Mouse (Mus musculus): ENCODE results near the gene Cd2ap. TPM values are rescaled to one million over a fixed set of nuclear protein-coding genes. Genes with fewer than 3 reads are reported as not detected.

The Cd2ap gene
- polyA plus RNA-seq, 1 experiment from 2014 or later, result 37.3 TPM

DNA sequence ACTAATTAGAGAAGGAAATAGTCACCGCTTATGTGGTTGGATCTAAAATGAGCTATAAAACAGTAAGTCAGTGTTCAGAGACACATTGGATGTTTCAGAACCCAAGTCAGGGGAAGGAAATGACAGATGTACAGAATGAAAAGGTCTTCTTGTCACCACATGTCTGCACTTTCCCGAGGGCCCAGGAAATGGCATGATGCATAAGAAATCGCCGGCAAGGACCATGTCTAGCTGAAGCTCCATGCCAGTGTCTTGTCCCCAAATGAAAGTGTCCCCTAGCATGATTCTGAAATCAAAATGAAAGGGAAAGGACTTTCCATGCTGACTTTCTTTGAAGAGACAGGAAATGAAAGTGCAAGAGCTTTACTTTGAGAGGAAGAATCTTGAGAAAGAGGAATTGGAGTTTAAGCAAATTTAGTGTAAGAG is 10.8 kb upstream of the Cd2ap start:
- H3K27me3 ChIP-seq (replicated peaks), result no peaks in the 10 kb centered on the region
- H3K27ac ChIP-seq, result no peak overlapping the region
- H3K9ac ChIP-seq, result no peak overlapping the region
- H3K4me3 ChIP-seq (replicated peaks), result no peak overlapping the region
- no peak overlapping the region for H3K4me2 ChIP-seq (replicated peaks)
- 76% methylated on average over 4 of the region's 4 CpGs for WGBS
- no peaks in the 10 kb centered on the region for H3K9me3 ChIP-seq
- peaks cover 12% of the 10 kb centered on the region; the same call in 1 of the 2 replicates for H3K4me1 ChIP-seq (replicated peaks)
- H3K36me3 ChIP-seq, result no peaks in the 10 kb centered on the region
- no peak for ATAC-seq

DNA sequence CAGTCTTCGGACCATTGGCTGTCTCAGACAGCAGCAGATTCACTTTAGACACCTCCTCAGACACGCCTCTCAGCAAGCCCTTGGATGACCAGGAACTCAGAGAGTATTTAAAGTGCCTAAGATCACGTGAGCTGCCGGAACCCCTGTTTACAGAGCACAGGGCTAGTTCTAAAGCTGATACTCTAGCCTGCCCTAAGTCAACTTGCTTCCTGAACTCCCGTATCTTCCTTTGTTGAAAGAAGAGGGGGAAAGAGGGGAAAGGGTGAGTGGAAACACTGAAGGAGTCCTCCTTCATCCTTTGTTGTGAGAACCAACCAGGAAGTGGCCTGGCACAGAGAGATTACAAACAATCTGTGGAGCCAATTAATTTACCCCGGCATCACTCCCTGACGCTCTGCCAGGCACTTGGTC is 8.6 kb upstream of the Cd2ap start:
- WGBS, result 38% methylated on average over 7 of the region's 7 CpGs
- peak; percentile 78 for ATAC-seq

DNA sequence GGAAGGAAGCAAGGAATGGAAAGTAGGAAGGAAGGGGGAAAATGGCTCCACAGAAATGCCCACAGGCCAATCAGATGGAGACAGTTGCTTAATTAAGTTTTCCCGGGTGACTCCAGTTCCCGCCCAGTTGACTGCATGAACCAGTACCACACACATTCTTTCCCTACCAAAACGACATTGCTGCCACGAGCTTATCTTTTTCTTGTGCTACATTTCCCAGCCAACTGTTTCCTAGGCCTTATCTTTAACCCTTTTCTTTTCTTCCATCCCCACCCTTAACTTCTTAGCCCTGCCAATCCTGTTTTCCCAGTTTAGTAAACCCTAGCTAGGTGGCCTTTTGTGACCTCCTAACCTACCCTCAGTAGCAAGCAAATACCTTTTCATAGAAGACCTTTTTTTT is 7.9 kb upstream of the Cd2ap start:
- ATAC-seq, result peak; percentile 73
- H3K27me3 ChIP-seq (replicated peaks), result no peaks in the 10 kb centered on the region
- H3K9ac ChIP-seq, result no peak overlapping the region
- H3K9me3 ChIP-seq, result no peaks in the 10 kb centered on the region
- peaks cover 12% of the 10 kb centered on the region; the same call in 1 of the 2 replicates for H3K4me1 ChIP-seq (replicated peaks)
- WGBS, result 33% methylated on average over 4 of the region's 4 CpGs
- H3K4me2 ChIP-seq (replicated peaks), result no peak overlapping the region
- no peak overlapping the region for H3K4me3 ChIP-seq (replicated peaks)
- H3K36me3 ChIP-seq, result no peaks in the 10 kb centered on the region
- H3K27ac ChIP-seq, result peak overlapping the region; percentile 75

More for the DNA sequence above, 8.6 kb upstream of the Cd2ap start:
- Histone ChIP-seq H3K27me3 (replicated peaks) (no peaks in the 10 kb centered on the region), H3K9ac (no peak overlapping the region), H3K9me3 (no peaks in the 10 kb centered on the region), H3K27ac (peak overlapping the region; percentile 75), H3K4me3 (replicated peaks) (no peak overlapping the region), H3K4me2 (replicated peaks) (peak overlapping the region; percentile 35), H3K36me3 (no peaks in the 10 kb centered on the region), H3K4me1 (replicated peaks) (peaks cover 12% of the 10 kb centered on the region; the same call in 1 of the 2 replicates)

DNA sequence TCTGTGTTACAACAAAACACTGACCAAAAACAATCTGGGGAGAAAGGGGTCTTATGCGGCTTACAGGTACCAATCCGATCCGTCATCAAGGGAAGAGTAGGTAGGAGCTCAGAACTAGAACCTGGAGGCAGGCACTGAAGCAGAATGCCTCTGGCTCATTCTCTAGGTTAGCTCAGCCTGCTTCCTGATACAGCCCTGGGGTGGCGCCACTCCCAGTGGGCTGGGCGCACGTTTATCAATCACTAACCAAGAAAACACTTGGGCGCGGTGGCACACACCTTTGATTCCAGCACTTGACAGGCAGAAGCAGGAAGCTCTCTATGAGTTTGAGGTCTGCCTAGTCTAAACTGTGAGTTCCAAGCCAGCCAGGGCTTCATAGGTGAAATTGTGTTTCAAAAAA is 7.3 kb upstream of the Cd2ap start:
- H3K4me1 ChIP-seq (replicated peaks), result peaks cover 12% of the 10 kb centered on the region; the same call in 1 of the 2 replicates
- no peaks in the 10 kb centered on the region for H3K36me3 ChIP-seq
- H3K27ac ChIP-seq, result peak overlapping the region; percentile 69
- peak; percentile 87 for ATAC-seq
- H3K9ac ChIP-seq, result no peak overlapping the region
- no peak overlapping the region for H3K4me3 ChIP-seq (replicated peaks)
- no peaks in the 10 kb centered on the region for H3K9me3 ChIP-seq
- H3K4me2 ChIP-seq (replicated peaks), result 0 out of 2 replicates have a peak overlapping the region, but pooled peaks have one; percentile 3
- no peaks in the 10 kb centered on the region for H3K27me3 ChIP-seq (replicated peaks)
- WGBS, result 71% methylated on average over 8 of the region's 8 CpGs

DNA sequence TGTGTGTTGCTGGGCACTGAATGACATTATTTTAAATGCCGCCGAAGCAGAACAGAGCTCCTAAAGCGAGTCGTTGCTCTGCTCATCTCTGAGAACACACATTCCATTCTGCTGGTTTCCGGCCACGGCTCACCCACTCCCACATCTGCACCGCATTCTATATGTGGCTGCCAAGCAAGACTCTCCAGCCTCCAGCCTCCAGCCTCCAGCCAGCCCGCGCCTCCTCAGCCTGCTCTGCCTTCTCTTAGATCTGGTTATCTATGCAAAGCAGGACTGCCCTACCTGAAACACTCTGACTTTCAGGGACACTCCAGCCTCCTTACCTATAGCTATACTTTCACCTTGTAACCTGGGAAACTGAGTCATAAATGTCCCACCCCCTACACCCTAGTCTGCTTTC is 6.8 kb upstream of the Cd2ap start:
- Histone ChIP-seq H3K9ac (no peak overlapping the region), H3K27me3 (replicated peaks) (no peaks in the 10 kb centered on the region), H3K9me3 (no peaks in the 10 kb centered on the region), H3K27ac (peak overlapping the region; percentile 69), H3K4me3 (replicated peaks) (no peak overlapping the region), H3K4me2 (replicated peaks) (0 out of 2 replicates have a peak overlapping the region, but pooled peaks have one; percentile 3), H3K4me1 (replicated peaks) (peaks cover 12% of the 10 kb centered on the region; the same call in 1 of the 2 replicates), H3K36me3 (no peaks in the 10 kb centered on the region)
- WGBS, result 37% methylated on average over 9 of the region's 9 CpGs
- peak; percentile 75 for ATAC-seq

DNA sequence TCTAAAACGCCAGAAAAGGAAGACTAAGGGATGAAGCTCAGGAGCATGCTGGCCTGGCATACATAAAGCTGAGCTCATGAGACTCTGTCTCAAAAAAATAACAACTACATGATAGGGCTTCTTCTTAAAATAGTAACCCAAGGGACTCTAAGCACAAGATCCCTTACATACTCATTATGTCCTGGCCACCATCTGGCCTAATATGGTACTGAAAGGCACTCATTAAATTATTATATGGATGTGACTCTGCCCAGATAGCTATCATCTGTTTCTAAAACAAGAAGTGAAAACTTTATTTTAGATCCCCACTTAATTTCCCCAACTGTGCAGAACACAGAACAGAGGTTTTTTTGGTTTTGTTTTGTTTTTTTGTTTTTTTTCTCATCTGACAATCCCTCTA is 6.4 kb upstream of the Cd2ap start:
- Histone ChIP-seq H3K4me2 (replicated peaks) (0 out of 2 replicates have a peak overlapping the region, but pooled peaks have one; percentile 3), H3K4me3 (replicated peaks) (no peak overlapping the region), H3K27ac (peak overlapping the region; percentile 69; the same call in 1 of the 2 replicates), H3K27me3 (replicated peaks) (no peaks in the 10 kb centered on the region), H3K9me3 (no peaks in the 10 kb centered on the region), H3K36me3 (no peaks in the 10 kb centered on the region), H3K9ac (no peak overlapping the region), H3K4me1 (replicated peaks) (peaks cover 12% of the 10 kb centered on the region; the same call in 1 of the 2 replicates)
- ATAC-seq, result no peak
- WGBS, result 80% methylated on average over 1 of the region's 1 CpGs

DNA sequence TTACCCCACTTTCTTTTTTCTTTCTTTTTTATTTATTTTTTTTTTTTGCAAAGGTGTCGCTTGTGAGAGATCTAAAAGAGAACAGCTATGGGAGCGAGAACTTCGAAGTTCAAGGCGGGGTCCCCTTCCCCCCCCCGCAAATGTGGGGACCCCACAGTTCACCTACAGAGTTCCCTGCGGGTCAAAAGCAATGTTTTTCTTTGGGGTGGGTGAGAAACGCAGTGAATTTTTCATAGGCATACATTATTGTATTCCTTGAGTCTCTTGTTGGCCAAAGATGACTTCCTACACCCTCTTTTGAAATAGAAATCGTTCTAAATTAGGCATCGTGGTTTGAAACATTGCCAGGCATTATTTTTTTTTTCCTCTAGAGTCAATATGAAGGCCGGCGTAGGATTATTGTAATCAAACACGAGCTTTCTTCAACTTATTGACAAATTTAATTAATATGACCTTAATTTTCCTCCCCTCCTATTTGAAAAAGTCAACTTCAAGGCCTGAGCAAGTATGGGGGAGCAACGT is 500 bp upstream of the Cd2ap start:
- Histone ChIP-seq H3K9me3 (no peaks in the 10 kb centered on the region), H3K4me2 (replicated peaks) (peak overlapping the region; percentile 74), H3K27me3 (replicated peaks) (no peaks in the 10 kb centered on the region), H3K4me1 (replicated peaks) (peaks cover 2% of the 10 kb centered on the region; the same call in 1 of the 2 replicates), H3K4me3 (replicated peaks) (peak overlapping the region; percentile 93), H3K36me3 (no peaks in the 10 kb centered on the region), H3K9ac (peak overlapping the region; percentile 98; the same call in 1 of the 2 replicates), H3K27ac (peak overlapping the region; percentile 97; the same call in 1 of the 2 replicates)
- 24% methylated on average over 13 of the region's 13 CpGs for WGBS
- ATAC-seq, result no peak

DNA sequence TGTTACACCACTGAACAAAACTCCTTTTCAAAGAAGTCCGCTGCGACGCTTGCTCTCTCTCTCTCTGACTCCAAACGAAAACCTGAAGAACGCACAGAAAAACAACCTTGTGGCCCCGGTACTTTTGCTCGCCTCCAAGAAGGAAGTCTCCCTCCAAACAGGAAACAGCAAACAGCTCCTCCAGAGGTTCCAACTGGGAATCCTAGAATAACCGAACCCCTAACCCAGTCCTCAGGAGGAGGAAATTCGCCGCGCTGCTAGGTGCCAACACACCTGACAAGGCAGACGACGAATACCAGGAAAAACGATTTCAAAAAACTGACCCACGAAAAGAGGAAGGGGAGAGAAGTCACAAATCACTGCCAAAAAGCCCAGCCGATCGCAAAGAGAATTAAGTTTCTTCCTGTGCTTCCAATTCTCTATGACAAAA is 879 bp downstream of the Cd2ap start:
- ATAC-seq, result peak; percentile 31; the same call in 1 of the 2 replicates
- peak overlapping the region; percentile 98 for H3K9ac ChIP-seq
- no peaks in the 10 kb centered on the region for H3K27me3 ChIP-seq (replicated peaks)
- under 1% methylated on average over 17 of the region's 17 CpGs for WGBS
- no peaks in the 10 kb centered on the region for H3K36me3 ChIP-seq
- peak overlapping the region; percentile 97 for H3K27ac ChIP-seq
- H3K4me3 ChIP-seq (replicated peaks), result peak overlapping the region; percentile 93
- H3K9me3 ChIP-seq, result no peaks in the 10 kb centered on the region
- peak overlapping the region; percentile 74 for H3K4me2 ChIP-seq (replicated peaks)
- peaks cover 2% of the 10 kb centered on the region; the same call in 1 of the 2 replicates for H3K4me1 ChIP-seq (replicated peaks)

DNA sequence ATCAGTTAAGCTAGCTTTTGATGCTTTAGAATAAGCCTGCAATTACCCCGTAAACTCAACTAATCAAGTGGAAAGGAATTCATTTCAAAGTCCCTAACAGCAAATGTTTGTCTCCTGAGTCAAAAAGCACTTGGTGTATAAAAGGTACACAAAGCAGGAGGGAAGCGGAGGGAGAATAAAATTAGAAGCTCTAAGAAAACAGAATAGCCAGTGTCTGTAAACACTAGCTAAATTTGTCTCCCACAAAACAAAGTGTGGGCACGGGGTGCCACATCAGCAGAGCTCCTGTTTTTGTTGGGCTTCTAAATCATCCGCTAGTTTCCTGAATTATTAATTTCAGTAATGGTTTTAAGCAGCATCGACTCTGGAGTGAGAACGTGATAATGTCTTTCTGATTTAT is 1.4 kb downstream of the Cd2ap start:
- Histone ChIP-seq H3K27ac (no peak overlapping the region), H3K4me1 (replicated peaks) (peaks cover 2% of the 10 kb centered on the region; the same call in 1 of the 2 replicates), H3K4me2 (replicated peaks) (peak overlapping the region; percentile 74), H3K36me3 (no peaks in the 10 kb centered on the region), H3K4me3 (replicated peaks) (peak overlapping the region; percentile 93), H3K9me3 (no peaks in the 10 kb centered on the region), H3K9ac (peak overlapping the region; percentile 98), H3K27me3 (replicated peaks) (no peaks in the 10 kb centered on the region)
- WGBS, result 11% methylated on average over 6 of the region's 6 CpGs
- ATAC-seq, result no peak

DNA sequence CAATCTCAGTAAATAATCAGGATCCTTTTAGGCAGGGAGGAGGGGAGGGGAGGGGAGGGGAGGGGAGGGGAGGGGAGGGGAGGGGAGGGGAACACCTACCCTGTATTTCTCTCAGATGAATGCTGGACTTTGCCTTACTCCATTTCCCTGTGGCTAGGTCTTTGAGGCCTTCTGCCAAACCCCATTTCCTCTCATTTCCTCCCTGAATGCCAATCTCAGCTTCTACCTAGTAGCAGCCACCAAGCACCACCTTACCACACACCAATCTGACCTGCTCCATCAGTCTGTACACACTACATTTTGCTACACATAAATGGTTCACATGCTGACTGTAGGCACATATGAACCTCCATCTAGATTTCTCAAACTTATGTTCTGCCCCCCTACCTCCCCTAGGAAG is 6.0 kb downstream of the Cd2ap start:
- ATAC-seq, result 0 out of 2 replicates have a peak, but pooled peaks have one; percentile 44
- Histone ChIP-seq H3K9me3 (no peaks in the 10 kb centered on the region), H3K36me3 (no peaks in the 10 kb centered on the region), H3K27me3 (replicated peaks) (no peaks in the 10 kb centered on the region), H3K4me2 (replicated peaks) (no peak overlapping the region), H3K9ac (no peak overlapping the region), H3K27ac (no peak overlapping the region), H3K4me3 (replicated peaks) (no peak overlapping the region), H3K4me1 (replicated peaks) (peaks cover 2% of the 10 kb centered on the region; the same call in 1 of the 2 replicates)

DNA sequence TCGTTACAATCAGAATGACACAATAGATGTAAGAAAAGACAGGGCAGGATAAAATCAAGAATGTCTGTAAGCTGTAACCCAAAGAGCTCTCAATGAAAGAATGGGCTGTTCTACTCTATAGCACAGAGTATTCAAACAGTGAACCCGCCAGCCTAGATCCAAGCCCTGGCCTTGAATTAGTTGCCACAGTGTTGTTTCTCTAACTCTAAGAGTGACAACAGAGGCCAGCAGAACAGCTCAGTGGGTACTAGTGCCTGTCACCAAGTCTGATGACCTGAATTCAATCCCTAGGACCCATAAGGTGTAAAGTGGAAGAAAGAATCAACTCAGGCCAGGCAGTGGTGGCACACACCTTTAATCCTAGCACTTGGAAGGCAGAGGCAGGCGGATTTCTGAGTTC is 13.3 kb downstream of the Cd2ap start:
- WGBS, result 87% methylated on average over 3 of the region's 3 CpGs
- H3K9me3 ChIP-seq, result no peaks in the 10 kb centered on the region
- no peak overlapping the region for H3K9ac ChIP-seq
- H3K36me3 ChIP-seq, result no peaks in the 10 kb centered on the region
- no peaks in the 10 kb centered on the region for H3K27me3 ChIP-seq (replicated peaks)
- H3K4me1 ChIP-seq (replicated peaks), result no peaks in the 10 kb centered on the region
- no peak for ATAC-seq
- no peak overlapping the region for H3K4me3 ChIP-seq (replicated peaks)
- no peak overlapping the region for H3K4me2 ChIP-seq (replicated peaks)
- no peak overlapping the region for H3K27ac ChIP-seq

DNA sequence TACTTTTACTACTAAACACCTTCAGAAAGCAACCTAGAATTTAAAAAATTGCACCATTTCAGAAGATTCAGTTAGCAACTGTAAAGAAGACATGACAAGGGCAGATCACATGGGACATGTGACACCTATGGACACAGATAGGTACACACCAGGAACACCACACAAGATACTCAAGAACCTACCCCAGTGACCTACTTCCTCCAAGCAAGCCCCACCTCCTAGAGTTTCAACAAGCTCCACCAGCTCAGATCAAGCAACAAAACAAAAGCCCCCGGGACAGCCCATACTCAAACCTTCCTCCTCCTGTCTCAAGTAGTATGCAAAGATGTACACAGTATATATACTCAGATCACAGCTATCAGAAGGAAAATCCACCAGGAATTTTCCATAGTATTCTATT is 16.1 kb downstream of the Cd2ap start:
- 83% methylated on average over 1 of the region's 1 CpGs for WGBS
- Histone ChIP-seq H3K27ac (no peak overlapping the region), H3K9me3 (no peaks in the 10 kb centered on the region), H3K36me3 (no peaks in the 10 kb centered on the region), H3K9ac (no peak overlapping the region), H3K4me2 (replicated peaks) (no peak overlapping the region), H3K4me1 (replicated peaks) (no peaks in the 10 kb centered on the region), H3K27me3 (replicated peaks) (no peaks in the 10 kb centered on the region), H3K4me3 (replicated peaks) (no peak overlapping the region)
- no peak for ATAC-seq

DNA sequence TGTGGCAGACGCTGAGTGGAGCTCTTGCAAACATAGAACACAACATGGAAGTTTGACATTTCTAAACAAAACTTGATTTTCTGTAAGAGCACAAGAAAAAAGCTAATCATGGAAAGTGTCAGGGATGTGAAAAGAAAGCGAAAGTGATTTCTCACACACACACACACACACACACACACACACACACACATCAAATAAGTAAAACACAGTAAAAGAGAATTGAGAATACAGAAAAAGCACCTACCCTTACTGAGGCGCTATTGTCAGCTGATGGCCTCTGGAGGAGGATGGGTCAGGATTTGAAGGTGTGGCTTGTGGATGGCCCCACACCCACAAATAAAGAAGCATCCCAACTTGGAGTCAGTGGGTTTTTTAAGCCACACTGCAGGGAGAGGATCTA is 19.0 kb downstream of the Cd2ap start:
- no peak overlapping the region for H3K4me3 ChIP-seq (replicated peaks)
- H3K9me3 ChIP-seq, result no peaks in the 10 kb centered on the region
- 69% methylated on average over 3 of the region's 3 CpGs for WGBS
- H3K27ac ChIP-seq, result no peak overlapping the region
- no peak for ATAC-seq
- H3K27me3 ChIP-seq (replicated peaks), result no peaks in the 10 kb centered on the region
- H3K36me3 ChIP-seq, result no peaks in the 10 kb centered on the region
- no peaks in the 10 kb centered on the region for H3K4me1 ChIP-seq (replicated peaks)
- no peak overlapping the region for H3K9ac ChIP-seq
- H3K4me2 ChIP-seq (replicated peaks), result no peak overlapping the region
